11 mouse cellular contexts compared by ENCODE assay signal in genomic region chr5:85346762-85347161, GRCm38 (mm10).
DNase-seq lines count a peak whose midpoint lies in the region; ATAC-seq and TF ChIP-seq lines count a peak whose summit lies in the region.
"Had no signal": no experiment of that assay in that cellular context is flagged by ENCODE, and none has a peak within 500 bp of the region (broad histone marks: within the 10 kb centered on the region; RNA-seq: fewer than 3 reads in every experiment).

No protein-coding gene starts in this region.

- no peak overlapping the region for H3K9ac ChIP-seq in neural tube, embryonic 12.5 days
- H3K9ac ChIP-seq in liver, embryonic 12.5 days: no peak overlapping the region
- H3K9ac ChIP-seq: embryonic facial prominence, embryonic 12.5 days had no signal

- no peak overlapping the region for H3K4me3 ChIP-seq in neural tube, embryonic 12.5 days
- H3K4me3 ChIP-seq in layer of hippocampus, adult 2 months: no peak overlapping the region
- H3K4me3 ChIP-seq in liver, embryonic 12.5 days: no peak overlapping the region
- H3K4me3 ChIP-seq: embryonic facial prominence, embryonic 12.5 days had no signal

- H3K4me2 ChIP-seq in neural tube, embryonic 12.5 days (replicated peaks): no peak overlapping the region
- no peak overlapping the region for H3K4me2 ChIP-seq in liver, embryonic 12.5 days
- H3K4me2 ChIP-seq: embryonic facial prominence, embryonic 12.5 days had no signal

- H3K4me1 ChIP-seq in neural tube, embryonic 12.5 days: no peaks in the 10 kb centered on the region
- H3K4me1 ChIP-seq in liver, embryonic 12.5 days: no peaks in the 10 kb centered on the region
- H3K4me1 ChIP-seq: embryonic facial prominence, embryonic 12.5 days had no signal

- ATAC-seq in neural tube, embryonic 12.5 days (ENCODE audit: low FRiP score, low read depth): peak; percentile 72; the same call in 1 of the 2 replicates
- no peak for ATAC-seq in liver, embryonic 12.5 days
- ATAC-seq: Patski had no signal

- 40% methylated on average over 3 of the region's 3 CpGs for WGBS in neural tube, embryonic 12.5 days
- 77% methylated on average over 3 of the region's 3 CpGs for WGBS in liver, embryonic 12.5 days (ENCODE audit: insufficient replicate concordance)

- DNase-seq in neural tube, embryonic 10.5 days (ENCODE audit: extremely low spot score, low spot score): no peak
- peak; percentile 69 to 82 for DNase-seq in layer of hippocampus, adult 2 months (ENCODE audit: low spot score in 2 of 2)
- peak; percentile 53 for DNase-seq in left cerebral cortex, postnatal 4 days
- no peak for DNase-seq in cerebellum, postnatal 36 days
- DNase-seq in adrenal gland, postnatal 14 days: no peak
- DNase-seq in liver: no peak
- DNase-seq: lung, postnatal 4 days had no signal

- no peaks in the 10 kb centered on the region for H3K27me3 ChIP-seq in neural tube, embryonic 12.5 days (replicated peaks)
- no peaks in the 10 kb centered on the region for H3K27me3 ChIP-seq in liver, embryonic 12.5 days (replicated peaks)
- H3K27me3 ChIP-seq: embryonic facial prominence, embryonic 12.5 days; Patski had no signal

- TF ChIP-seq CTCF in layer of hippocampus, adult 2 months (conservative IDR thresholded peaks at IDR 0.05): no peak

- intact Hi-C loops in left cerebral cortex, postnatal 4 days (cut with DNase I): no loop called here

- no peaks in the 10 kb centered on the region for H3K9me3 ChIP-seq in neural tube, embryonic 12.5 days
- no peaks in the 10 kb centered on the region for H3K9me3 ChIP-seq in liver, embryonic 12.5 days (replicated peaks)
- H3K9me3 ChIP-seq: embryonic facial prominence, embryonic 12.5 days had no signal

- H3K27ac ChIP-seq in neural tube, embryonic 12.5 days: no peak overlapping the region
- H3K27ac ChIP-seq in layer of hippocampus, adult 2 months: no peak overlapping the region
- H3K27ac ChIP-seq in liver, embryonic 12.5 days: no peak overlapping the region
- H3K27ac ChIP-seq: embryonic facial prominence, embryonic 12.5 days had no signal

- no peaks in the 10 kb centered on the region for H3K36me3 ChIP-seq in neural tube, embryonic 12.5 days
- no peaks in the 10 kb centered on the region for H3K36me3 ChIP-seq in liver, embryonic 12.5 days
- H3K36me3 ChIP-seq: embryonic facial prominence, embryonic 12.5 days had no signal

Comparison
In these comparisons a context has a peak if more than half of its experiments do, and no peak if none do; other contexts are left out.
1. DNase-seq: peak in layer of hippocampus, adult 2 months (2 of 2) and left cerebral cortex, postnatal 4 days (single experiment); none in neural tube, embryonic 10.5 days (single experiment), cerebellum, postnatal 36 days (0 of 2), adrenal gland, postnatal 14 days (single experiment) and liver (single experiment).